Mouse (Mus musculus) effector memory CD4-positive, alpha-beta T cell, adult 7 months (primary cell): ENCODE data around the gene Smr3a. TPM values are rescaled to one million over a fixed set of nuclear protein-coding genes. Genes with fewer than 3 reads are reported as not detected.

Source experiments
- polyA plus RNA-seq: library from polyadenylated mRNA; unstranded; fragments of 100-300 nt; shearing (Covaris generic); gene quantifications from one replicate; pipeline ENCODE4 v1.2.1, GENCODE M21; 2017

Smr3a gene
- polyA plus RNA-seq = not detected

GRCm38 (mm10) chr5:88002249-88002648, at the start of gene Smr3a:
Smr3a (plus strand) TSS chr5:88002549.

GRCm38 (mm10) chr5:87969201-87969600, 33.1 kb upstream of the Smr3a start, which contains the start of the genes 2310003L06Rik and Gm28434:
2310003L06Rik (plus strand) TSS chr5:87969459.
Gm28434 (plus strand) TSS chr5:87969517.

GRCm38 (mm10) chr5:87979139-87979538, 23.2 kb upstream of the Smr3a start, which contains the start of gene Cabs1:
Cabs1 (plus strand) TSS chr5:87979439.

Other genes with a start within 250 kb of the Smr3a start
- not detected for gene Csn1s2a, start 228.0 kb upstream of the Smr3a start, polyA plus RNA-seq
- not detected for gene Csn1s2b, start 194.5 kb upstream of the Smr3a start, polyA plus RNA-seq
- gene Prr27, start 176.9 kb upstream of the Smr3a start, polyA plus RNA-seq = not detected
- not detected for gene Odam, start 117.5 kb upstream of the Smr3a start, polyA plus RNA-seq
- gene Csn3, start 77.0 kb upstream of the Smr3a start, polyA plus RNA-seq = not detected
- not detected for gene 2310003L06Rik, start 33.1 kb upstream of the Smr3a start, polyA plus RNA-seq
- not detected for gene Gm28434, start 33.0 kb upstream of the Smr3a start, polyA plus RNA-seq
- not detected for gene Cabs1, start 23.1 kb upstream of the Smr3a start, polyA plus RNA-seq
- not detected for gene Smr2, start 84.0 kb downstream of the Smr3a start, polyA plus RNA-seq
- gene Gm11116, start 109.0 kb downstream of the Smr3a start, polyA plus RNA-seq = not detected
- not detected for gene Gm11115, start 151.6 kb downstream of the Smr3a start, polyA plus RNA-seq